Mouse (Mus musculus): ENCODE results near the gene Dcaf7.
"Not testable (repeated sequence)": the region's sequence is repeated elsewhere in the genome, so short reads cannot be mapped to it uniquely, and the experiment has no call there.

Dcaf7 gene

GRCm38 (mm10) chr11:106045780-106046179 lies 9.1 kb downstream of the Dcaf7 start:
- no peak for DNase-seq

- no peak for DNase-seq
Observed at GRCm38 (mm10) chr11:106046584-106046983, 9.9 kb downstream of the Dcaf7 start.

GRCm38 (mm10) chr11:106053921-106054320 lies 17.2 kb downstream of the Dcaf7 start:
- DNase-seq, result no peak

GRCm38 (mm10) chr11:106054600-106054999 lies 17.9 kb downstream of the Dcaf7 start:
- no peak for DNase-seq

- DNase-seq, result no peak
Observed at GRCm38 (mm10) chr11:106055341-106055740, 18.7 kb downstream of the Dcaf7 start.

GRCm38 (mm10) chr11:106056819-106057491 lies 20.3 kb downstream of the Dcaf7 start:
- no peak for DNase-seq

GRCm38 (mm10) chr11:106058020-106058419 lies 21.3 kb downstream of the Dcaf7 start:
- DNase-seq, result peak in 1 of 2 experiments; percentile 28

GRCm38 (mm10) chr11:106060549-106060948 lies 23.9 kb downstream of the Dcaf7 start:
- no peak for DNase-seq

GRCm38 (mm10) chr11:106061311-106061710 lies 24.6 kb downstream of the Dcaf7 start:
- DNase-seq, result no peak

DNA sequence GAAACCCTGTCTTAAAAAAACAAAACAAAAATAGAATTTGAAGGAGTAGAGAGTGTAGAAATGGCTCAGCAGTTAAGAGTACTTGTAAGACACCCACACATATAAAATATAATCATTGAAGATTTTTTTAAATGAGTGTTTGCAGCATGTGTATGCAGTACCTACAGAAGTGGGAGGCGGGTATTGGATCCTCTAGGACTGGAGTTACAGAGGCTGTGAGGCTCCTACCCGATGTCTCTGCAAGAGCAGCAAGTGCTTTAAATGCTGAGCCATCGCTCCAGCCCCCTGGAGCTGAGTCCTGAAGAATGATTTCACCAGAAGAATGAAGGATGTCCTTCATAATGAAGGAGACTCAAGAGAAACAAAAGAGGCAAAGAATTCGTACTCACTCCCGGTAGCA lies 27.1 kb downstream of the Dcaf7 start:
- no peak for DNase-seq

GRCm38 (mm10) chr11:106065073-106065922 lies 28.6 kb downstream of the Dcaf7 start:
- no peak for DNase-seq

GRCm38 (mm10) chr11:106065923-106066571 lies 29.4 kb downstream of the Dcaf7 start, which contains the start of gene Taco1:
Gene Taco1, plus strand, starts transcription at chr11:106066061.
- peak; percentile 97 for DNase-seq

DNA sequence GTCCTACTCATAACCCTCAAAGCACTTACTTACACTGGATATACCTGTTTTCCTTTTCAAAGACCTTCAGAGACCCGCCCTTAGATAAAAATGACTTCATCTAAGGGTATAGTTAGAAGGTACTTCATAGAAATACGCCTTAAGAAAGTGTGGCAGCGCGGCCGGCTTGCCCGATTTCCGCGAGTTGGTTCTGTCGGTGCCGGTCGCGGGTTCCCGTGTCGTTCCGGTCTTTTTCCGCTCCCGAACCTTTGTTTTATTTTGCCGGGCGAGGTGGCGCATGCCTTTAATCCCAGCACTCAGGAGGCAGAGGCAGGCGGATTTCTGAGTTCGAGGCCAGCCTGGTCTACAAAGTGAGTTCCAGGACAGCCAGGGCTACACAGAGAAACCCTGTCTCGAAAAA lies 29.9 kb downstream of the Dcaf7 start:
- not testable (repeated sequence) for DNase-seq

DNA sequence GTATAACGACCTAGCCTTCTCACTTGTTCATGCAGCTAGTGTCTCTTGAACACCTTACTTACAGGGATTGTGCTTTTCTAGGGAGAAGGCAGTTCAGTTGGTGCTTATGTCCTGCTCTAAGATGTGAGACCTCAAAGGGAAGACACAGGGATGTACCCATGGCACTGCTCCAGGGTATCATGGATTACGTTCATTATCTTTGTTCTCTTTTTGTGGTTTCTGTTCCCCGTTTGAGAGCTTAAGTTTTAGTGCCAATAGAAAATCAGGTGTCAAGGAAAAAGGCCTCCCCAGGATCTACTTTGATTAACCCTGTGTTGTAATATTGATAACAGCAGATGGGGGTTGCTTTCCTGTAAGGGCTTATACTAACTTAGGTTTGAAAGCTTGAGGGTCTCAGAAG lies 37.1 kb downstream of the Dcaf7 start:
- DNase-seq, result no peak

DNA sequence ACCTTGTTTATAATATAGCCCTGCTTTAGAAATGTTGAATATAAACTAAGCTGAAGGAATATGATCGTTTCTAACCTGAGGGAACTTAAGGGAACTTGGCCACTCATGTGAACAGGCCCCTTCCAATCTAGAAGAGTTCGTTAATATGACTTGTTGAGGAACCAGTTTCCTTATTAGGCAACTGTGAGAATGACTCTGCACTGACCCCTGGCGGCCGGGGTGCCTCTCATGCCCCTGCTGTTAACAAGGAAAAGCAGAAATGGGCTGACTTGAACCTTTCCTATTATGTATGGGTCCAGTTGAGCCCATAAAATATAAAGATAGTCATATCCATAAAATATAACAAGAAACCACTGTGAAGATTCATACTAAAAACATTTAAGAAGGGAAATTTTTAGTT lies 39.6 kb downstream of the Dcaf7 start:
- peak; percentile 70 to 79 for DNase-seq

DNA sequence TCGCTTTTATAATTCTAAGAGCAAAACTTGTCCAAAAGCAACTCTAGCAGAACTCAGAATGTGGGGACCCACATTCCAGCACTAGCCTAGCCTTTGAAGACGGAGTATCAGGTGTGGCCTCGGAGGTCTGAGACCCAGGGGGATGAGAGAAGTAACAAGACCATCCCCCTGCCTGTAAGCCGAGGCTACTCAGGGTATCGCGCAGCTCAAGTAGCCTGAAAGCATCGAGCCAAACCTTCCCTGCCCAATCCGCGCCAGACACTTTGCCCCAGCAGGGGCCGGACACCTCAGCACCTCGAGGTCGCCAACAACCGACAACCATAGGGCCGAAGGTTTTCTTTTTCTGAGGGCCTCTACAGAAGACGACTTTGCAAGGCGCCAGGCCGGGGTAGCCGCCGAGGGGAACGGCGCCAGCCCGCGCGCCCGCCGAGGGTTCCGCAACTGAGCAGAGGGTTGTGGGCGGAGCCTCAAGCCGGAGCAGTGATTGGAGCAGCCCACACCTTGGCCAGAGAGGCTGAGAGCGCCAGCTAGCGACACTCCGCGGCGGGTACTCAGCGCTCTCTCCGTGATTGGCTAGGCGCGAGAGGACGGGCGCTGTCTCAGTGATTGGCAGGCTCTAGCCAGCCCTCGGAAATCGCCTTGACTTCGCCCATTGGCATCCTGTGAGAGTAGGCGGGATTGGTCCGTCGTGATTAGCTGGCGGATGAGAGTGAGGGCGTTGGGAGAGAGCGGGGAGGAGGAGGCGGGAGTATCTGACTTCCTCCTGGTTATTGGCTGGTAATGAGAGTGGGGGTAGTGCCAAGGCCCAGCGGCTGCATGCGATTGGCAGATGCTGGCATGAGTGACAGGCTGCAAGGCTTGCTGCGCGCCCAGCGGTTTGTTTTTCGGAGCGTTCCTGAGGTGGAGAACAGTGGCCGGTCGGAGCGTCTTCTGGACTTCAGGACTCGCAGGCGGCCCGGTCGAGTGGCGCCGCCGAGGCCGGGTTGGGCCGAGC lies 47.3 kb downstream of the Dcaf7 start, which contains the start of gene Map3k3:
Map3k3 (plus strand) TSS at position 906 of the 994 bp plus-strand sequence.
- DNase-seq, result peak; percentile 100

DNA sequence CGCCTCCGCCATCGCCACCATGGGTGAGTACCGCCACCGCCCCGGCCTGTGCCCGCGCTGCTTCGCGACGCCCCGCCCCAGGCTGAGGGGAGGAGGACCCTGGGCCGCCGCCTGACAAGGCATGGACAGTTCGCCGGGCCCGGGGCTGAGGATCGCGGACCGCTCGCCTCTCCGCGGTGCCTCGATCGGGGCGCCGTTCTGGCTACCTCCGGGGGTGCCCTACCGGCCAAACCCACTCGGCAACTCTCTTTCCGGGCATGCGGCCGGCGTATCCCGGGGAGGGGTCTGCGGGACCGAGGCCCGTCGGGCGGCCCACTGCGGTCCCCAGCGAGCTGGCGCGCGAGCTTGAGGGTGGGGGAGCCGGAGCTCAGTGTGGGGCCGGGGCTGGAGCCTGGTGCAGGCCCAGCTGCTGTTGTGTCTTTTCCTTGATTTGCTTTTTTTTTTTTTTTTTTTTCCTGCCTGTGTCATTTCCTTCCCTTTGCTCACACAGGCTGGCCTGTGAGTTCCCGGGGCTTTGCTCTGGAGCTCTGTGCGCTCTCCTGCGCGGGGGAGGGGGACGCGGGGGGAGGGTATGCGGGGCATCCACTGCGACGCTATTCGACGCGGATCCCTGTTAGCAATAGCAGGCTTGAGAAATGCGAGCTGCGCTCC lies 48.4 kb downstream of the Dcaf7 start:
- DNase-seq, result peak; percentile 82 to 86

DNA sequence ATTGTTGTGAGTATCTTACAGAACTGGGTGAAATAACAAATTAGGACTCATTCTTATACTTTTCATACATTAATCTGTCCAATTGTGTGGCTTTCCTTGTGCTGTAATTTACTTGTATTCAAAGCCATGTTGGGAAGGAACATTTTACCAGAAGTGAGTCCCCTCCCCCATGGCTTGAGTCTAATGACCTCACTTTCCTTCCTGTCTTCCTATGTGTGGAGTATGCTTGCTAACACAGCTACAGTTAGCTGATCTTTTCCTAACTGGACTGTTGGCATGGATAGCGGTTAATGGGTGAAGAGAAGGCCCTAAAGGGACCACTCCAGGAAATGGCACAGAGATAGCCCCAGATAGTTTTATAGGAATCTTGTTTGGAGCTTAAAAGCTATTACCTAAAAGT lies 61.6 kb downstream of the Dcaf7 start:
- DNase-seq, result peak; percentile 15 to 46

- no peak for DNase-seq
Observed at GRCm38 (mm10) chr11:106102866-106103265, 66.2 kb downstream of the Dcaf7 start.

GRCm38 (mm10) chr11:106106047-106106587 lies 69.4 kb downstream of the Dcaf7 start:
- peak; percentile 37 to 49 for DNase-seq

Data from lung, adult 18-20 months (tissue).